Mouse (Mus musculus): Measurements from ENCODE around the gene Rab36.

Rab36 gene

DNA sequence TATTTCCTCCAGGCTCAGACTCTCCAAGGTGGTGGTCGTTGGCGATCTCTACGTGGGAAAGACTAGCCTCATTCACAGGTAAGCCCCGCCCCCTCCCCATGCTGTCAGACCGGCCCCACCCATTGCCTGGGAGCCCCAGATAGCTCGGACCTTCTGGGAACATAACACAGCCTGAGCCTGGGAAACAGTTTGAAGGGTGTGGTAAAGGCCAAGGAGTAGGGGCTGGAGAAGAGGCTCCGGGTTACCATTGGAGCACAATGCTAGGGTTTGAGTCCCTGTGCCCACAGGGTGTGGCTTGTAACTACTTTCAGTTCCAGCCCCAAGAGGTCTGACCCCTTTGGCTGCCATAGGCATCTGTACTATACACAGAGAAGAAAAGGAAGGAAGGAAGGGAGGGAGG lies 7.6 kb downstream of the Rab36 start:
- DNase-seq (ENCODE audit: low spot score in 2 of 2): no peak

DNA sequence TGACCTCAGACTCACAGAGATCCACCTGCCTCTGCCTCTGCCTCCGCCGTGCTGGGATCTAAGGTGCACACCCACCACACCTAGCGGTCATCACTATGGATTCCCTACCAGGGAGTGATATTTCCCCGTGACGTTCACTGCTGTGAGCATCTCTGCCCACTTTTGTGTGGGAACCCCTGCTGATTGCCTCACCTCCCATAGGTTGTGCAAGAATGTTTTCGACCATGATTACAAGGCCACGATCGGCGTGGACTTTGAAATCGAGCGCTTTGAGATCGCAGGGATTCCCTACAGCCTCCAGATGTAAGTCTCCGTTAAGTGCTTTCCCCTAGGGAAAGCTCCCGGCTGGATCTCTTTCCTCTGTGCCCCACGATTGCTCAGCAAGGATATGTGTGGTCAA lies 9.0 kb downstream of the Rab36 start:
- DNase-seq (ENCODE audit: low spot score in 2 of 2): no peak

DNA sequence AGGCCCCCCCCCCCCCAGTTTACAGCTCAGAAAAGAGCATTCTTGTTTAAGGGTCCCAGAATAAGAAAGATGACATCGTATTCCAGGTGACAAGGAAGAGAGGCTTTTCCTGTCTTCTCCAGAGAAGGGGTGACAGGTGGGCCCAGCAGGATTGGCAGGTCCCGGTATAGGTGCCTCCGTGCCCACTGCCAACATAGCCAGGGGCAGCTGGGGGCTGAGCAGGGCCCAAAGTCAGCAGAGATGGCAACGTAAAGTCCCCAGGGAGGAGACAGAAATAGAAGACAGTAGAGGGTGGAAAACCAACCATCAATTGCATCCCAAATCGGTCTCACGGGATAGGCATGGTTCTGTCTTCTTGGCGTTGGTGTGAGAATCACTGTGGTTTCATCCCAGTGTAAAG lies 11.9 kb downstream of the Rab36 start:
- no peak for DNase-seq (ENCODE audit: low spot score in 2 of 2)

DNA sequence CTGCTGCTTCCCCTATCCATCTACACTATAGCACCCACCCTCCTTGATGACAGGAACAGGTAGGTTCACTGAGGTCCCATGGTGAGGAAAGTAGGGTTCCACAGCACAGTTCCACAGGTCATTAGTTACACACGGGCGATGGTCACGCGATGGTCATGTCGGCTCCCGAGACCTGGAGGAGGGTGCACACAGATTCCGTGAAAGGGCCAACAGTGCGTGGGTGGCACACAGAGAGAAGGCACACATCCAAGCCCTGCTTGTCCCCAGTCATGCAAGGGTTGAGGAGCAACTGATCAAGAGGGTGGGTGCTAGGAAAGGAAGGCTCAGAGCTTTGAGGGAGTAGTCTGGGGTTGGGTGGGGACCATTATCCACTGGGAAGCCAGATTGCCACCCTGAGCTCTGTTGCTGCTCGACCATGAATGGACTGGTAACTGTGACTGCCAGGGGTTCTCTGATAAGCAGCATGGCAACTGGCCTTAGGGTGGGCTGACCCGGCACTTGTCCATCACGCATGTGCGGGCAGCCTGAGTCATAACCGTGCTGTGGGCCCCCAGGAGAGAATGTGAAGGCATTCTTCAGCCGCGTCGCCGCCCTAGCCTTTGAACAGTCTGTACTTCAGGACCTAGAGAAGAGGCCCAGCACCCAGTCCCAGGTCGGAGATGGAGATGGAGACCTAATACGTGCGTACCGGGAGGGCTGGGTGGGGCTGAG lies 14.7 kb downstream of the Rab36 start:
- DNase-seq (ENCODE audit: low spot score in 2 of 2): no peak

DNA sequence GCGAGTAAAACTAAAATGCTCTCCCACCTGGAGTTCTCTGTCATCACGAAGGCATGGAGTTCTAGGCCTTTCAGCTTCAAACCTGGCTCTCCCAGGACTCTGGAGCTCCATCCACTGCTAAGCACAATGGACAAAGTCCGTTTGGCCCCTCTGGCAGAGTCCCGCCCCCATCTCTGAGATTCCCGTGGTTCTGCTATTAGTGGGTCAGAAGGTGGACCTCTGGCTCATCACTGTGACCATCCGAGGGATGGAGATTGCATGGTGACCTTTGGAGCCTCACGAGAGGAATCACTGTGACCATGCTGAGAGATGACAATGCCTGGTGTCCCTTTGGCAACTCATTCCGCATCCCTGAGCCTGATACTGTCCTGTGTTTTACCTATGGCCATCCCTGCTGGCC lies 16.0 kb downstream of the Rab36 start:
- DNase-seq (ENCODE audit: low spot score in 2 of 2): no peak

DNA sequence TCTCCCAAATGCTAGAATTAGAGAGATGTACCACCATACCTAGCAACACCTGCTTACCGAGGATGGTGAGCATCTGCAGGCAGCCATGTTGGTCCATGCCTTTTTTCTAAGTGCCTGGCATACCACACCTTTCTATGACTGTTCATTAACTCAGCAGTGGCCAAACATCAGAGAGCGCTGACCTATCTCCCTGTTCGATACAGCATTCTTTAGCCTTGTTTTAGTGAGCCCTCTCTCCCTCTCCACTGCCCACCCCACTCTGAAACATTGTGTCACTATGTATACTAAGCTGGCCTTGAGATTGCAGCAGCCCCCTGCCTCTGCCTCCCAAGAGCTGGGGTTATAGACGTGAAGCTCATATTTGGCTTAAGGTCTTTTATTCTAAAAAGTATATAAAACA lies 16.8 kb downstream of the Rab36 start:
- no peak for DNase-seq (ENCODE audit: low spot score in 2 of 2)

DNA sequence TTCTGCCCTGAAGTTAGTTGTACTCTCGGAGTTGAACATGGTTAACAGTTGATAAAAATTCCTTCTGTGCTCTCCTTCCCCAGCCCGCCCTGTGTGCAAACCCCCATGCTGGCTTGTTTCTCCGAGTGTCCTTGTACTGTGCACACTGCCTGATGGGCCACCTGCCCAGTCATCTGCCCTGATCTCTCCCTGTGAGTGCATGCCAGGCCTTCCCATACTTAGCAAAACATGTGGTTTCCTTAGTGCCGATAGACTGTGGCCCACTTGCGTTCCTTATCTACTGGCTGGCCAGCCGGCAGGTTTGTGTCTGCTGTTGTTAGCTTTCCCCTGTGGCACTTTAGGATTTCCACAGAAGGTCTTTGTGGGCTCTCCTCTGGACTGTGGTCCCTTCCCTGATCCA lies 17.3 kb downstream of the Rab36 start:
- DNase-seq (ENCODE audit: low spot score in 2 of 2): no peak

DNA sequence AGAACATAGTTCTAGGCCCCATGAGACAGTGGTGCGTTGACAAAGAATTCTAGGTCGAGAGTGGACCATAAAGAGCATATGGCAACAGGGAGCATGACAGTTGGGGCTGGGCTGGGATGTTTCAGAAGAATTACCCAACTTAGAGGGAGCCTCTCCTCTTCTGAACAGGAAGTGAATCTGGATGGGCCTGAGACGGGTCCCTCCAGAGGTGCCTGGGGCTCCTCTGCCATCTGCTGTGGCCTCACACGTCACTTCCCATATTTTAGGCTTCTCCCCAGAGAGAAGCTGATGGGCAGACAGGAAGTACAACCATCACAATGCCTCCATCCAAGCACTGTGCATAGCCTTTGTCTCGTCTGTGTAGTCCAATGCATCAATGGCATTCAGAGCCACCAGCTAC lies 18.8 kb downstream of the Rab36 start:
- no peak for DNase-seq (ENCODE audit: low spot score in 2 of 2)

DNA sequence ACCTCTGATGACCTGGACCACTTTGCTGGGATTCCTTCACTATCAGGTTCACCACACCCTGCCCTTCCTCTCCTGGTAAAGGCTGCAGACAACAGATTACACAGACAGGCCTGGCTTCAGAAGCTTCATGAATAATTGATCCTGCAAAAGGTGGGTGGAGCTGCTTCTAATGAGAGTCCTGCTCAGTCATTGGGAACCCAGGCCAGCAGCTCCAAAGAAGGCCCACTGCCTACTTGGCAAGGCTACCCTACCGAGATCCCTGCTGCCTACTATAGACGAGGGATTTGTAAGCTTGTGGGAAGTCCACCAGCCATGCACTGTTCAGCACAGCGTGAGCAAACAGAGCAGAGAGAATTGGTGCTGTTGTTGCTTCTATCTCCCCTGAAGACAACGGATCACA lies 19.4 kb downstream of the Rab36 start:
- no peak for DNase-seq (ENCODE audit: low spot score in 2 of 2)

DNA sequence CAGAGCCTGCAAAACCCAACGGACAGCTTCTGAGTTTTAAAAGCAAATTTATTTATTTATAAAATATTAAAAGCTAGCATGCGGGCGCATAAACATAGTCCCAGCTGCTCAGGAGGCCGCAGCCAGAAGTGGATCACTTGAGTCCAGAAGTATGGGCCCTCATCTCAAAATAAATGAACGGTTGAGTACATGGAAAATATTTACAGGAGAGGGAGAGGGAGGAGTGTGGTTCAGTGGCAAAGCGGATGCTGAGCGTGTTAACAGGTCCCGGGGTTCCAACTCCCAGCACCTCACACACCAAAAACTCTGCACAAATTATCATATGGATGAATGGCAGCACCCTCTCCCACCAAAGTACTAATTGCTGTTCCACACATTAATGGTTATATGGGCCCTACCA lies 21.5 kb downstream of the Rab36 start:
- no peak for DNase-seq (ENCODE audit: low spot score in 2 of 2)

DNA sequence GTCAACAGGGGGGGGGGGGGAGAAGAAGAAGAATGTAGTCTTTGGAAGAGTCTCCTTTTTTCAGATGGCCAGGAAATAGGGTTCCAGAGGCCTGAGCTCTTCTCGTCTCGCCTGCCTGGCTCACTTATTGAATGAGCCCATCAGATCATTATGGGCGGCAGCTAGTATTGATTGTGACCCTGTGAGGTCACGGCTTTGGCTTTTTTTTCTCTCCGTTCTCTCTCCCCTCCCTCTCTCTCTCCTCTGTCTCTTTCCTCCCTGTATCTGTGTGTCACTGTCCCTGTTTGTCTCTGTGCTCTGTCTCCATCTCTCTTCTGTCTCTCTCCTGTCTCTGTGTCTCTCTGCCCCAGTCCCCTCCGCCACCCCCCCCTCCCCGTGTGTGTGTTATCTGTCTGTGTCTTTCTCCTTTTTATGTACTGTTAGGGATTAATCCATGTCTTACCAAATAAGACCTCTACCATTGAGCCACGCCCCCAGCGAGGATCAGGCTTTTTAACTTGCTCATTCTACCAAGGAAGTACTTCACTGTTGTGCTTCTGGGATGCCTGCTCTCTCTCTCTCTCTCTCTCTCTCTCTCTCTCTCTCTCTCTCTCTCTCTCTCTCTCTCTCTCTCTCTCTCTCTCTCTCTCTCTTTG lies 22.0 kb downstream of the Rab36 start:
- no peak for DNase-seq (ENCODE audit: low spot score in 2 of 2)

DNA sequence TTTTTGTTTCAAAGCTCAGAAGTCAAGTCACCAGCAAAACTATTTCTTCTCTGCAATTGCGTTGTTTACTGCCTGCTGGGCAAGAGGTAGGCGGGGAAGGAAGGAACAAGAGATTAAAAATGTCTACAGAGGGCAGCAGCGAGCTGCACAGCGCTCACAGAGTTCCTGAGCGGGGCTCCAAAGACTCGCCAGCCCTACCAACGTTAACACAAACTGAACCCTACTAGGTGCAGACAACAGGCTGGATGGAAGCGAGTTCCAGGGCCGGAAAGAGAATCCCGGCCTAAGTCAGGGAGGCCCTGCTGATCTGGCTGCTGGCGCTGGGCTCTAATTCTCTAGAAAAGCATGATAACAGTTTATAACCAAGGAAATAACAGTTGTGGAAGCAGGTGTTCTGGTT lies 22.5 kb downstream of the Rab36 start:
- DNase-seq (ENCODE audit: low spot score in 2 of 2): peak in 1 of 2 experiments; percentile 56

DNA sequence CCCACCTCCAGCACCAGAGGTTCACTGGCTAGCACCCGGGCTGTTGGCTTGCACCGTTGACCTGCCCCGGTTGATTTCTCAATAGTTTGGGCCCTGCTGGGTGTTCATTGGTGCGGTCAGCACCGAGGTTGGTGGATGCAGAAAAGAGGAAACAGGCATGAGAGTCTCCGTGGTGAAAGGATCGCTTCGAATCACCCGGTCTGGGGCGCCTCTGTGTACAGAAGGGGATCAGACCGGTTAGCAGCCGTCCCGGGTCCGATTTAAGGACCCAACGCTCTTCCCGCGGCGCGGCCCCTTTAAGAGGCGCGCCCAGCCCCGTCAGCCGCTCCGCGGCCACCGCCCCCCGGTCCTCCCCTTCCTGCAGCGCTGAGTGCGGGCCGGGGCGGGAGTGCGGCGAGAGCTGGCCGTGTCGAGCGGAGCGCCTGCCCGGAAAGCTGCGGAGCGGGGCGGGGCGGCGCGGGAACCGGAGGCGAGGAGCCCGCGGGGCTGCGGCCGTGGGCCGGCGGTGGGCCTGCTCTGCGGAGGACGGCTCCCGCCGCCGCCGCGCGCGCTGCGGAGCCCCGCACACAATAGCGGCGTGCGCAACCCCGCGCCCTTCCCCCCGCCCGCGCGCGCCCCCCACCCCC lies 23.5 kb downstream of the Rab36 start, which contains the start of gene Bcr:
Gene Bcr (plus strand): TSS at position 376 of the 626 bp plus-strand sequence.
- DNase-seq (ENCODE audit: low spot score in 2 of 2): peak; percentile 41 to 43

DNA sequence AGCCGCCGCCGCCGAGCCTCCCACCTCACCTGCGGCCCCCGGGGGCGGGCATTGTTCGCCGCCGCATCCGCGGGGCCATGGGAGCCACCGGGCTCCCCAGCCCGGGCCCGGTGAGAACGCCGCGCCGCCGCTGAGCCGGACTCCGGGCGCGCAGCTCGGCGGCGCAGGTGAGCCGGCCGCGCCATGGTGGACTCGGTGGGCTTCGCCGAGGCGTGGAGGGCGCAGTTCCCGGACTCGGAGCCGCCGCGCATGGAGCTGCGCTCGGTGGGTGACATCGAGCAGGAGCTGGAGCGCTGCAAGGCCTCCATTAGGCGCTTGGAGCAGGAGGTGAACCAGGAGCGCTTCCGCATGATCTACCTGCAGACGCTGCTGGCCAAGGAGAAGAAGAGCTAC lies 24.0 kb downstream of the Rab36 start:
- DNase-seq (ENCODE audit: low spot score in 2 of 2): no peak

DNA sequence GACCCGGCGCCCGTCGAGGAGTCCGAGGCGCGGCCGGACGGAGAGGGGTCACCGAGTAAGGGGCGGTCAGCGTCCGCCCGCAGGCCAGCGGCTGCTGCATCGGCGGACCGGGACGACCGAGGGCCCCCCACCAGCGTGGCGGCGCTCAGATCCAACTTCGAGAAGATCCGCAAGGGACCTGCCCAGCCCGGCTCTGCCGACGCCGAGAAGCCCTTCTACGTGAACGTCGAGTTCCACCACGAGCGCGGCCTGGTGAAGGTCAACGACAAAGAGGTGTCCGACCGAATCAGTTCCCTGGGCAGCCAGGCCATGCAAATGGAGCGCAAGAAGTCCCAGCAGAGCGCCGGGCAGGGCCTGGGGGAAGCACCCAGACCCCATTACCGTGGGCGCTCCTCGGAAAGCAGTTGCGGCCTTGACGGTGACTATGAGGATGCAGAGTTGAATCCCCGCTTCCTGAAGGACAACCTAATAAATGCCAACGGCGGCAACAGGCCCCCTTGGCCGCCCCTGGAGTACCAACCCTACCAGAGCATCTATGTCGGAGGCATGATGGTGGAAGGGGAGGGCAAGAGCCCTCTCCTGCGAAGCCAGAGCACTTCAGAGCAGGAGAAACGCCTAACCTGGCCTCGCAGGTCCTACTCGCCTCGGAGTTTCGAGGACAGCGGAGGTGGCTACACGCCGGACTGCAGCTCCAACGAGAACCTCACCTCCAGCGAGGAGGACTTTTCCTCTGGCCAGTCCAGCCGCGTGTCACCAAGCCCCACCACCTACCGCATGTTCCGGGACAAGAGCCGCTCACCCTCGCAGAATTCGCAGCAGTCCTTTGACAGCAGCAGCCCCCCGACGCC lies 24.7 kb downstream of the Rab36 start:
- no peak for DNase-seq (ENCODE audit: low spot score in 2 of 2)

DNA sequence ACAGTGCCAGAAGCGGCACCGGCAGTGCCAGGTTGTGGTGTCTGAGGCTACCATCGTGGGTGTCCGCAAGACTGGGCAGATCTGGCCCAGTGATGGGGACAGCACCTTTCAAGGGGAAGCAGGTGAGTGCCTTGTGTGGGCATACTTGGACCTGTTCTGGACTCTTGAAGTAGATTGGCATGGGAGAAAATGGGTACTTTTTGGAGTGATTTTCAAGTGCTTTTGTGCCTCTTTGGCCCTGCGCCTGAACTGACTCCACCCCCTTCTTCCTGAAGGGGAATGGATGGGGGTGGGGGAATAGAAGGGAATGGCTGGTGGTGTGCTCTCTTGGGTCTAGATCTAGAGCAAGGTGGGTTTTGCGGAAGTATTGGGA lies 25.3 kb downstream of the Rab36 start:
- no peak for DNase-seq (ENCODE audit: low spot score in 2 of 2)

DNA sequence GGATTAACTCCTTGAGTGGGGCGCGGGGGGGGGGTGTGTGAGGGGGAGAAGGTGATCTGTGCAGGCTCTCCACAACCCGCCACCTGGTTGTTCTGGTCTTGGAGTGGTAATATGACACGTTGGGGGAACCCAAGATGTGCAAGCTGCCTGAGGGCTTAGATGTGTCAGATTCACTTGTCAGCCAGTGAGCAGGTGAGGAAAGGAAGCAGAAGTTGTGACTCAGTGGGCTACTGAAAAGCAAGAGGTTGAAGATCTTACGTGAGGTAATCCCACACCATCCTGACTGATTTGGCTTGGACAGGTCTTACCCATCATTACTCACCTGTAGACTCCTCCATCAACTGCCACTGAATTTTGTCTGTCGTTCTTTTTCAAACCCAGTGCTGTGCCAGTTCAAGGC lies 25.8 kb downstream of the Rab36 start:
- no peak for DNase-seq (ENCODE audit: low spot score in 2 of 2)

DNA sequence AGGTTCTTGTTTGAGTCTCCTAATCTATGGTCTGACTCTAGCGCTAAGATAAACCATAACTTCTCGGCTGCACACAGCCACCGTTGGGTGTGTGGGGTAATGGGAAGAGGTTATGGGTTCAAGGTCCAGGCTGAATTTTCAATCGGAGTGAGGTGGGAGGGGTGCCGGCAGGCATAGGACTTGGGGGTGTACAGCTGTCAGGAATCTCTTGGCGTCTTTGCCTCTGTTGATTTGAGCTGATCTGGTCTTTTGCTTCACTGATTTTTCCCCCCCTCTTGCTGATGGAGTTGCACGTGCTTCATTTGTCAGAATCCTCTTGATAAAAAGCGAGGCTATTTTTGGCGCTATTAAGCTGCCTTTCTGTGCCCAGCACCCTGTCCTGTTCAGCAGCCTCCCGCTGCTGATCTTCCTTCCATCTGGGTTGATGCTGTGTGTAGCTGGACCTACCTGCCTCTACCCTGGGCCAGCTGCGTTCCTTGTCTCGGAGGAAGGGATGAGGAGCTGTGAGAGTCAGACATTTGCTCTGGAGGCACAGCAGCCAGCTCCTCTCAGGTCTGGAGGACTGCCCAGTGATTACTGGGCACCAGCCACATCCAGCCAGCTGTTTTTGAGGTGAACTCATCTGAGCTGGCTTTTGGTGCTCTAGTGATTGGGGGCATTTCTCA lies 26.6 kb downstream of the Rab36 start:
- DNase-seq (ENCODE audit: low spot score in 2 of 2): no peak

DNA sequence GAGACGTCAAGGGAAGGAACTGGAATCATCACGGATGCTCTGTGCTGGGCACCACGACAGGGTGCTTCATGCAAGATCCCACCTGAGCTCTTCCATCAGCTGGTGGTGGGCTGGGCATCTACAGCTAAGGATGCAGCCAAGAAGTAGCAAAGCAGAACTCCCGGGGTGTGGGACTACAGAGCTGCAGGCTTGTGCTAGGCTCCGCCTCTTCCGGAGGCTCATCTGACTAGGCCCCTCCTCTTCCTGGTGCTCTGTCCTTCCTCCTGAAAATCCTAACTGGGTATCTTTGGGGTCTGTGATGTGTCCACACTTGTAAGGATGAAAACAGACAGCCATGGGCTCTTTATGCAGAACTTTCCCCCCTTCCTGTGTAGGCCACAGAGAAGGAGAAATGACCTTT lies 28.8 kb downstream of the Rab36 start:
- no peak for DNase-seq (ENCODE audit: low spot score in 2 of 2)

DNA sequence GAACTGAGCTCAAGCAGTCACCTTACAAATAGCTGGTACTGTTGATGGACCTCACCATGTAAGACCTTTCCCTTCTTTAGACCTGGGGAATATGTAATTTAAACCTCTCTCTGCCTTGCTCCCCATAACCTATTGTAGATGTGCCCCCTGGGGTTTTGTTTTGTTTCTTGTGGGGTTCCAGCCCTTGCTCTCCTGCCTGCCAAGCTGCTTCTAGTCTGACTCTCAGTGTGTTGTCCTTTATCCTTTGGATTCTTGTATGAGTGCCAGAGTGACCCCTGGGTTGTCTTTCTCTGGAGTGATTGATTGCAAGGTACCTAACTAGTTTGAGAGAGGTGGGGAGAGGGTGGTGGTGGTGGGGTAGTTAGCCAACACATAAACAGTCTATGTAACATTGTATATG lies 30.6 kb downstream of the Rab36 start:
- DNase-seq (ENCODE audit: low spot score in 2 of 2): no peak

DNA sequence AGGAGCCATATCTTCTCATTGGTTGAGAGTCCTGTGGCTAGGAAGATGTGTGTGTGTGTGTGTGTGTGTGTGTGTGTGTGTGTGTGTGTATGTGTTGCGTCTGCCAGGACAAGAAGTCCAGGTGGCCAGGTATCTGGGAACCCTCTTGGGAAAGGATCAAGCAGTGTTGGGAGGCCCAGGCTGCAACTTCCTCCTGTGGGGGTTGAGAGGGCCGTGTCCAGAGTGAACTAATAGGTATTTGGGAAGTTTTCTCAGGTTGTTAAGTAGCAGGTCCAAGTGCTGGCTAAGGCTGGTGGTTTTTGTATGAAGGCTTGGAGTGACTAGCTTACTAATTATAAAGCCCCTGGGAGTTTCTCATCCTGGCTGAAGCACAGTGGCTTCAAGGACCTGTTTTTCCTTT lies 31.2 kb downstream of the Rab36 start:
- no peak for DNase-seq (ENCODE audit: low spot score in 2 of 2)
